Mouse (Mus musculus) cerebellum, adult 2 months (tissue): ENCODE results near the gene Fam189a2.

Source experiments
- CTCF ChIP-seq: fragments of 200-500 bp; IDR thresholded peaks from 2 replicates; pipeline ENCODE4 v1.5.1; 2011; ENCODE audit warnings: low read depth, mild to moderate bottlenecking, control low read depth, low read length, moderate library complexity, borderline replicate concordance; ENCODE audit not compliant: insufficient read depth
- POLR2A ChIP-seq: fragments of 200-500 bp; IDR thresholded peaks from 2 replicates; pipeline ENCODE4 v1.6.1; 2011; ENCODE audit warnings: low read length, control low read depth, borderline replicate concordance; ENCODE audit not compliant: insufficient read depth

- no peak for TF ChIP-seq CTCF
- no peak for TF ChIP-seq POLR2A
These were observed at the start of gene Fam189a2 for GRCm38 (mm10) chr19:24030871-24031556.
